In the genomic region with DNA sequence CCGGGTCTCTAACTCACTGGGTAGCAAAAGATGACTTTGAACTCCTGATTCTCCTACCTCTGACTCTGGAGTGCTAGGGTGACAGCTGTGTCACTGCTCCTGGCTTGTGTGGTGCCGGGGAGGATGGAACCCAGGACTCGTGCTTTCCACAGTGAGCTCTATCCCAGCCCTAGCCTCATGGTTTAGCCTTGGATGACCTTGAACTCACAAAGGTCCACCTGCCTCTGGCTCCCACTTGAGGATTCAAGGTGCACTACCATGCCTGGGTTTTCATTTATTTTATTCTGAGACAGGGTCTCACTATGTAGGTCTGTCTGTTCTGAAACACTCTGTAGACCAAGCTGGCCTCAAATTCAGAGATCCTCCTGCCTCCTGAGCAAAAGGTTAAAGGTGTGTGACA, we compare ENCODE assay signal across 14 mouse cellular contexts. TPM values are rescaled to one million over a fixed set of nuclear protein-coding genes. Genes with fewer than 3 reads are reported as not detected.
"Had no signal": no experiment of that assay in that cellular context is flagged by ENCODE, and none has a peak within 500 bp of the region (broad histone marks: within the 10 kb centered on the region; RNA-seq: fewer than 3 reads in every experiment).

No protein-coding gene starts in this region.

- H3K27me3 ChIP-seq: intestine, embryonic 15.5 days; limb, embryonic 12.5 days; limb, embryonic 15.5 days; liver, embryonic 13.5 days; lung, embryonic 15.5 days; megakaryocyte, embryonic 14.5 days; midbrain, embryonic 13.5 days had no signal

- H3K27ac ChIP-seq: intestine, embryonic 15.5 days; limb, embryonic 12.5 days; limb, embryonic 15.5 days; liver, embryonic 13.5 days; lung, embryonic 15.5 days; macrophage; midbrain, embryonic 10.5 days; midbrain, embryonic 13.5 days had no signal

- ATAC-seq: intestine, embryonic 15.5 days; midbrain, embryonic 13.5 days; midbrain, embryonic 16.5 days had no signal

- H3K9me3 ChIP-seq: intestine, embryonic 15.5 days; limb, embryonic 12.5 days; limb, embryonic 15.5 days; liver, embryonic 13.5 days; lung, embryonic 15.5 days; megakaryocyte, embryonic 14.5 days; midbrain, embryonic 10.5 days; midbrain, embryonic 13.5 days had no signal

- H3K4me1 ChIP-seq: intestine, embryonic 15.5 days; limb, embryonic 12.5 days; limb, embryonic 15.5 days; lung, embryonic 15.5 days; midbrain, embryonic 10.5 days; midbrain, embryonic 13.5 days had no signal

- H3K9ac ChIP-seq: intestine, embryonic 15.5 days; limb, embryonic 12.5 days; limb, embryonic 15.5 days; liver, embryonic 13.5 days; lung, embryonic 15.5 days; midbrain, embryonic 13.5 days had no signal

- H3K4me2 ChIP-seq: intestine, embryonic 15.5 days; limb, embryonic 12.5 days; limb, embryonic 15.5 days; liver, embryonic 13.5 days; lung, embryonic 15.5 days; midbrain, embryonic 13.5 days had no signal

- H3K4me3 ChIP-seq: intestine, embryonic 15.5 days; limb, embryonic 12.5 days; limb, embryonic 15.5 days; liver, embryonic 13.5 days; lung, embryonic 15.5 days; megakaryocyte, embryonic 14.5 days; midbrain, embryonic 10.5 days; midbrain, embryonic 13.5 days had no signal

- DNase-seq: kidney, postnatal 14 days; left cerebral cortex, postnatal 4 days; liver, embryonic 13.5 days; lung, adult 18-20 months; lung, postnatal 14 days had no signal

RNA-seq across cellular contexts. Expression of a gene that starts 8.0 kb away (rescaled TPM):
- polyA plus RNA-seq: macrophage had no signal
